Mouse (Mus musculus) forebrain, postnatal 0 days (tissue): ENCODE data around the gene Ppm1a. TPM values are rescaled to one million over a fixed set of nuclear protein-coding genes. Genes with fewer than 3 reads are reported as not detected.
"Not testable (repeated sequence)": the region's sequence is repeated elsewhere in the genome, so short reads cannot be mapped to it uniquely, and the experiment has no call there.

Experiments used
- ATAC-seq: fragments of 200-750 bp; cut with Nextera tagmentation; 2 replicates; pipeline ENCODE4 v1.8.0; 2017; ENCODE audit warnings: mild to moderate bottlenecking, moderate library complexity
- DNase-seq: peaks from one replicate; pipeline ENCODE4 v3.0.0-alpha.2; 2015
- H3K27ac ChIP-seq: fragments of 300-500 bp; sonication (generic); 2 replicates; pipeline ENCODE4 v1.5.1; 2014; ENCODE audit warnings: low read depth, mild to moderate bottlenecking, antibody characterized with exemption, low read length, moderate library complexity, mixed read lengths
- H3K27me3 ChIP-seq: fragments of 300-500 bp; sonication (generic); 2 replicates; pipeline ENCODE4 v1.6.1; 2014; ENCODE audit warnings: mild to moderate bottlenecking, low read length, mixed read lengths; ENCODE audit not compliant: insufficient read depth
- H3K36me3 ChIP-seq: fragments of 300-500 bp; sonication (generic); 2 replicates; pipeline ENCODE4 v1.6.1; 2014; ENCODE audit warnings: mild to moderate bottlenecking, moderate library complexity; ENCODE audit not compliant: insufficient read depth
- H3K4me1 ChIP-seq: fragments of 300-500 bp; sonication (generic); 2 replicates; pipeline ENCODE4 v1.6.1; 2014; ENCODE audit warnings: antibody characterized with exemption; ENCODE audit not compliant: insufficient read depth
- H3K4me2 ChIP-seq: fragments of 300-500 bp; sonication (generic); 2 replicates; pipeline ENCODE4 v1.6.1; 2014; ENCODE audit warnings: low read depth, mild to moderate bottlenecking, moderate library complexity
- H3K4me3 ChIP-seq: fragments of 300-500 bp; sonication (generic); 2 replicates; pipeline ENCODE4 v1.5.1; 2014; ENCODE audit warnings: low read depth, low read length, mixed read lengths
- H3K9ac ChIP-seq: fragments of 300-500 bp; sonication (generic); 2 replicates; pipeline ENCODE4 v1.6.1; 2014; ENCODE audit warnings: mild to moderate bottlenecking
- H3K9me3 ChIP-seq: fragments of 300-500 bp; sonication (generic); 2 replicates; pipeline ENCODE4 v1.6.1; 2016; ENCODE audit warnings: low read length
- CTCF ChIP-seq: sonication (generic); IDR thresholded peaks from 2 replicates; pipeline ENCODE4 v1.5.1; 2016; ENCODE audit warnings: antibody characterized with exemption, control low read depth, low read depth
- WGBS: fragments of 180-500 bp; shearing (Covaris S2); extraction: QIAGEN DNeasy Blood & Tissue Kit; methylation state at CpG from one replicate; pipeline ENCODE4 v1.1.7; 2014; 5-methylcytosine and 5-hydroxymethylcytosine counted together
- polyA plus RNA-seq: library from polyadenylated mRNA; unstranded; fragments of >200 nt; fragmentation: Nextera tagmentation; extraction: Ambion mirVana; gene quantifications from 2 replicates; pipeline ENCODE4 v1.2.1, GENCODE M21; 2015
- total RNA-seq: library from RNA; depleted of rRNA; stranded (reverse); fragments of >200 nt; gene quantifications from 2 replicates; pipeline ENCODE4 v1.2.3, GENCODE M21; 2014

Ppm1a gene
- total and polyA plus RNA-seq, 2 experiments from 2014 or later: 69.9 to 194 TPM

DNA sequence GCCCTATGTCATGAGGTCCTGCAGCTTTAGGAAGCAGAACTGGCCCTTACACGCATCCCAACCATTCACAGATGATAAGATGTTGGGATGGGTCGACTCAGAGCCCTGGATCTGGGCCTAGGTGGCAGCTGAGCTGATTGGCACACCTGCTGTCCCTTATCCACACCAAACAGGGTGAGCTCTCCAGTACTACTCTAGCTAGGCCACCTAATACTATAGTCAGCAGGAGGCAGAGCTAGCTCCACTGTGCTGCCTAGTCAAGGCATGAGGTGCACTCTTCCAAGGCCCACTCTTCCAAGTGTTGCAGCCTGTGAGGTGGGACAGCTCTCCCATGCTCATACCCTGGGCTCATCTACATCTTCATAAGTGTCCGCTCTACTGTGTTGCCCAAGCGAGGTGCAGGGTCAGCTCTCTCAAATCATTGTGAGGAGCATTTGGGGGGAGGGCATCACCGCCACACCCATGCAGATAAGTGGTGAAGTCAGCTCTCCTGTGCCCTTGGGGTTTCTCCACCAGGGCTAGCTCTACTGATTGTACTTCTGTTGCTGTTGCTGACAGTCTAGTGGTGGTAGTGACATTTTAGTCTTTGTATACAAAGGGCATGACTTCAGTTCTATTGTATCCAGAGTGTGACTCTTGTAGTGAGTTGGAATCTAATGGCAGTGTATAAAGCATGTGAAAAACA, 12.4 kb downstream of the Ppm1a start:
- WGBS: 92% methylated on average over 5 of the region's 5 CpGs
- no peak overlapping the region for H3K27ac ChIP-seq
- H3K9me3 ChIP-seq: no peaks in the 10 kb centered on the region
- TF ChIP-seq CTCF: no peak
- H3K4me2 ChIP-seq: no peak overlapping the region
- no peaks in the 10 kb centered on the region for H3K36me3 ChIP-seq
- H3K27me3 ChIP-seq: no peaks in the 10 kb centered on the region
- no peak overlapping the region for H3K9ac ChIP-seq
- H3K4me1 ChIP-seq: no peaks in the 10 kb centered on the region
- DNase-seq (no peak), ATAC-seq (no peak)
- no peak overlapping the region for H3K4me3 ChIP-seq

DNA sequence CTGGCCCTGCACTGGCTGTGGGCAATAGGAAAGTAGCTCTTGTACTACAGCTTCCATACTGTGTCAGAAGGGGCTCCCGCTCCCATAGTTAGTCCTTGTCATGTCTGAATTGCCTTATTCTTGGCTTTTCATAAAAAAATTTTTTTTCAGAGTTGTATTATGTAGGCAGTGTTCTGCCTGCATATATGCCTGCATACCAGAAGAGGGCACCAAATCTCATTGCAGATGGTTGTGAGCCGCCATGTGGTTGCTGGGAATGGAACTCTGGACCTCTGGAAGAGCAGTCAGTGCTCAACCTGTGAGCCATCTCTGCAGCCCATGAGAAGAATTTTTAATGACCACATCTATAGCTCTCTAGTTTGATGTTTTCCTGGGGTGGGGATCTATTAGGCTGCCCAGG, 13.9 kb downstream of the Ppm1a start:
- H3K4me1 ChIP-seq: no peaks in the 10 kb centered on the region
- peak; percentile 41; the same call in 1 of the 2 replicates for TF ChIP-seq CTCF
- no peak overlapping the region for H3K9ac ChIP-seq
- WGBS: 94% methylated on average over 2 of the region's 2 CpGs
- no peaks in the 10 kb centered on the region for H3K36me3 ChIP-seq
- no peaks in the 10 kb centered on the region for H3K27me3 ChIP-seq
- no peak for DNase-seq
- no peak overlapping the region for H3K4me3 ChIP-seq
- no peak overlapping the region for H3K4me2 ChIP-seq
- ATAC-seq: no peak
- H3K9me3 ChIP-seq: no peaks in the 10 kb centered on the region
- no peak overlapping the region for H3K27ac ChIP-seq

DNA sequence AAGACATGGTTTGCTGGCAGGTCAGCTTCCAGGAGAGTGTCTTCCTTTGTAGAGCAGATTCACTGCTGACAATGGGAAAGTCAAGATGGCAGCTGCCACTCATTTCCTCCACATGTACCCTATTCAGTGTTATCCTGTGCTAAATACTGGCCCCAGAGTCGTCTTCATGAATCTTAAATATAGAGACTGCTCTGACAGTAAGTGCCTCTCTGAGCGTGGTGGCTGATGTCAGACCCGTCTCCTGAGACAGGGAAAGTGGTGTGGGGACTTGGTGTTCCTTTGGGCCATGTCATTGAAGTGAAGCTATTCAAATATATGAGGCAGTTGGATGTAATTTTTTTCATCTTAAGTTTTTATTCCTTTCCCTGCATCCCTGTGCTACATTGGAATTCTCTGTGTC, 14.5 kb downstream of the Ppm1a start:
- Histone ChIP-seq H3K36me3 (no peaks in the 10 kb centered on the region), H3K27me3 (no peaks in the 10 kb centered on the region), H3K4me3 (no peak overlapping the region), H3K9me3 (no peaks in the 10 kb centered on the region), H3K27ac (no peak overlapping the region), H3K4me1 (no peaks in the 10 kb centered on the region), H3K4me2 (no peak overlapping the region), H3K9ac (no peak overlapping the region)
- ATAC-seq (no peak), DNase-seq (no peak)
- 93% methylated on average over 3 of the region's 3 CpGs for whole genome bisulfite sequencing
- no peak for TF ChIP-seq CTCF

GRCm38 (mm10) chr12:72773921-72774320, 16.7 kb downstream of the Ppm1a start:
- no peak overlapping the region for H3K27ac ChIP-seq
- 58% methylated on average over 7 of the region's 7 CpGs for WGBS
- H3K4me2 ChIP-seq: no peak overlapping the region
- no peaks in the 10 kb centered on the region for H3K9me3 ChIP-seq
- H3K36me3 ChIP-seq: no peaks in the 10 kb centered on the region
- TF ChIP-seq CTCF: no peak
- no peak overlapping the region for H3K9ac ChIP-seq
- DNase-seq (no peak), ATAC-seq (no peak)
- no peaks in the 10 kb centered on the region for H3K4me1 ChIP-seq
- H3K27me3 ChIP-seq: no peaks in the 10 kb centered on the region
- H3K4me3 ChIP-seq: no peak overlapping the region

GRCm38 (mm10) chr12:72777244-72777643, 20.0 kb downstream of the Ppm1a start:
- ATAC-seq (no peak), DNase-seq (no peak)
- H3K4me2 ChIP-seq: no peak overlapping the region
- 88% methylated on average over 4 of the region's 4 CpGs for WGBS
- no peaks in the 10 kb centered on the region for H3K36me3 ChIP-seq
- H3K4me3 ChIP-seq: no peak overlapping the region
- H3K4me1 ChIP-seq: no peaks in the 10 kb centered on the region
- TF ChIP-seq CTCF: no peak
- H3K9ac ChIP-seq: no peak overlapping the region
- H3K27me3 ChIP-seq: no peaks in the 10 kb centered on the region
- no peak overlapping the region for H3K27ac ChIP-seq
- H3K9me3 ChIP-seq: no peaks in the 10 kb centered on the region

GRCm38 (mm10) chr12:72780136-72780535, 22.9 kb downstream of the Ppm1a start:
- Histone ChIP-seq H3K9ac (no peak overlapping the region), H3K4me3 (no peak overlapping the region), H3K27me3 (no peaks in the 10 kb centered on the region), H3K4me1 (no peaks in the 10 kb centered on the region), H3K4me2 (no peak overlapping the region), H3K9me3 (no peaks in the 10 kb centered on the region), H3K27ac (no peak overlapping the region), H3K36me3 (peaks cover 17% of the 10 kb centered on the region)
- no peak for ATAC-seq
- DNase-seq: no peak
- 96% methylated on average over 5 of the region's 5 CpGs for WGBS
- TF ChIP-seq CTCF: no peak

- not testable (repeated sequence) for H3K27ac ChIP-seq, H3K4me1 ChIP-seq, DNase-seq, H3K9me3 ChIP-seq, H3K9ac ChIP-seq, H3K27me3 ChIP-seq, H3K4me2 ChIP-seq, ATAC-seq, H3K4me3 ChIP-seq
- TF ChIP-seq CTCF: peak; percentile 21; the same call in 1 of the 2 replicates
- H3K36me3 ChIP-seq: peaks cover 25% of the 10 kb centered on the region
- WGBS: 91% methylated on average over 4 of the region's 4 CpGs
Observed at GRCm38 (mm10) chr12:72782786-72783185, 25.5 kb downstream of the Ppm1a start.
